Mouse (Mus musculus): ENCODE data around the gene Stoml3. TPM values are rescaled to one million over a fixed set of nuclear protein-coding genes. Genes with fewer than 3 reads are reported as not detected.

The Stoml3 gene
- polyA plus RNA-seq (2015; fragmentation: Nextera tagmentation; extraction: Ambion mirVana), result not detected in 2 replicates

DNA sequence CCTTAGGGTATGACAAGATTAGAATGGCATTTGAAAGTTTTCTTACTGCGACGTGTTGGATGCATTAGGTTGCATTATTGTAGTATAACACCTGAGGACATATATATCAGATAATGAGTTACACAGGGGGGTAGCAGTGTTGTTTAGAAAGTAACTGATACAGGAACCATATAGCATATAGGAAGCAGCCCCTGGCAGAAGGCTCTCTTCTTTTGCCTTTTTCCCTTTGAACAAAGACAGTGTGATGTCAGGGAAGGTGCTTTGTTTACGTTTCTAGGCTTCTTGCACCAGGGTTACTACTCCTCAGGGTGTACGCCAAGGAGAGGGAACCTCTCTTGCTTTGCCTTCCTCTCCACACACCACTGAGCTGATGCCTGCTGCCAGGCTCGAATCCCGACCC, at the start of gene Stoml3:
Stoml3 (plus strand) TSS at position 301 of the 400 bp plus-strand sequence.
- Histone ChIP-seq H3K9ac (replicated peaks) (no peak within 1 kb of the TSS), H3K27me3 (ENCODE audit: insufficient read depth, low read length) (no peaks in the 10 kb centered on the region), H3K4me1 (ENCODE audit: insufficient read depth) (no peaks in the 10 kb centered on the region; the same call in 1 of the 2 replicates), H3K4me2 (ENCODE audit: low read depth, low read length) (no peak within 1 kb of the TSS), H3K9me3 (ENCODE audit: low read length) (no peaks in the 10 kb centered on the region), H3K27ac (ENCODE audit: low read depth) (peak within 1 kb of the TSS; percentile 39; the same call in 1 of the 2 replicates), H3K4me3 (ENCODE audit: low read depth, low read length) (no peak within 1 kb of the TSS), H3K36me3 (replicated peaks; ENCODE audit: insufficient read depth, low read length) (no peaks in the 10 kb centered on the region)
- DNase-seq (no peak), ATAC-seq (no peak)
- TF ChIP-seq CTCF (IDR thresholded peaks at IDR 0.05; ENCODE audit: low read depth) (no peak), EP300 (IDR thresholded peaks at IDR 0.05; ENCODE audit: low read depth) (no peak)
- WGBS (ENCODE audit: insufficient replicate concordance), result 72% methylated on average over 6 of the region's 6 CpGs

DNA sequence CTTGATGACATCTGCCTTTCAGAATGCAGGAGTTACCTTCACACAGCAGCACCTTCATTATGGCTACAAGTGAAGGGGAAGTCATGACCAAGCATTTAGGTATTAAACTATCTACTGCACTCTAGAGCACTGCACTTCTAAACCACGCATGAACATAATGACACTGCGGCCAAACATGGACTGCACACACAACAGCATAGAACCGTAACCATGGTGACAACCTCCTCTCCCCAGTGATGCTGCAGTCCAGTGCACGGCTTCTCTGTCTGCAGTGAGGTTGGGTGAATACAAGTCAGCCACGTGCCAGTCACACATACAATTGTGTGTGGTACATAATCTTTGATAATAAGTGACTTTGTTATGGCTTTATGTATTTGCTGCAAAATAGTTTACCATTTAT, 42.9 kb upstream of the Stoml3 start:
- H3K9ac ChIP-seq (replicated peaks), result no peak overlapping the region
- H3K4me1 ChIP-seq (ENCODE audit: insufficient read depth), result no peaks in the 10 kb centered on the region
- no peak for TF ChIP-seq EP300 (IDR thresholded peaks at IDR 0.05; ENCODE audit: low read depth)
- TF ChIP-seq CTCF (IDR thresholded peaks at IDR 0.05; ENCODE audit: low read depth), result no peak
- 77% methylated on average over 5 of the region's 5 CpGs for WGBS (ENCODE audit: insufficient replicate concordance)
- ATAC-seq (no peak), DNase-seq (no peak)
- H3K4me2 ChIP-seq (ENCODE audit: low read depth, low read length), result no peak overlapping the region
- no peak overlapping the region for H3K27ac ChIP-seq (ENCODE audit: low read depth)
- peaks cover 15% of the 10 kb centered on the region for H3K36me3 ChIP-seq (replicated peaks; ENCODE audit: insufficient read depth, low read length)
- H3K4me3 ChIP-seq (ENCODE audit: low read depth, low read length), result no peak overlapping the region
- no peaks in the 10 kb centered on the region for H3K9me3 ChIP-seq (ENCODE audit: low read length)
- no peaks in the 10 kb centered on the region for H3K27me3 ChIP-seq (ENCODE audit: insufficient read depth, low read length)

DNA sequence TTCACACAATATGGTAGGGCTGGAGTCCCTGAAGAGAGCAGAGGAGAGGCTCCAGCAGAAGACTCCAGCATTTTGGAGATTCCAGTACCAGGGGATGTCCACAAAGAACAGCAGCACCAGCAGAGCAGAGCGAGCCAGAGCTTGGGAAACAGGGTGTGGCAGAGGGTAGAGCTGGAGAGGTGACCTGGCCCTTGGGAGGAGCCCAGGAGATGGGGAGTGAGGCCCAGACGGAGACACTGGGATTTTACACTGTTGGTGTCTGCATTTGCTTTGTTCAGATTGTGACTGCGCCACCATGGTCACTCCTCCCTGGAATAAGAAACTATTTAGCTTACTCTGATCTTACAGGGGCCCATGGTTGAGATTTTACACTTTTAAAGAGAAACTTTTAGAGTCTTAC, 41.7 kb upstream of the Stoml3 start:
- Histone ChIP-seq H3K9ac (replicated peaks) (no peak overlapping the region), H3K4me1 (ENCODE audit: insufficient read depth) (no peaks in the 10 kb centered on the region), H3K4me3 (ENCODE audit: low read depth, low read length) (no peak overlapping the region), H3K27me3 (ENCODE audit: insufficient read depth, low read length) (no peaks in the 10 kb centered on the region), H3K9me3 (ENCODE audit: low read length) (no peaks in the 10 kb centered on the region), H3K36me3 (replicated peaks; ENCODE audit: insufficient read depth, low read length) (peaks cover 28% of the 10 kb centered on the region), H3K27ac (ENCODE audit: low read depth) (no peak overlapping the region), H3K4me2 (ENCODE audit: low read depth, low read length) (no peak overlapping the region)
- TF ChIP-seq EP300 (IDR thresholded peaks at IDR 0.05; ENCODE audit: low read depth), result no peak
- TF ChIP-seq CTCF (IDR thresholded peaks at IDR 0.05; ENCODE audit: low read depth), result no peak
- DNase-seq (no peak), ATAC-seq (no peak)
- WGBS (ENCODE audit: insufficient replicate concordance), result 77% methylated on average over 3 of the region's 3 CpGs

DNA sequence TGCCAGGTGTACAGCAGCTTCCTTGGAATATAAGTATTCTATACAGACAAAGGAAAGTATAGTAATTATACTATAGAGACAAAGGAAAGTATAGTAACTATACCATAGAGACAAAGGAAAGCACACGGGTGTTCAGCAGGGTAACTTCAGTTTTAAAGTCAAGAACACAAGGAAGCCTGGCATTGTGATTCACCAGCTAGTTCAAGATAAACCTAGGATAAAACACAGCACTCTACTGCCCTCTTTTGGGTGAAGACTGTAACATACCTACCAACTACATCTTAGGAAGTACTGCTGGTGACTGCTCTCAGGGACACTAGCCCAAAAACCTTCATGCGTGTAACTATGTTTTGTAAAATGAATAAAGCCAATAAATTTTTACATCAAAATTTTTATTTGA, 40.2 kb upstream of the Stoml3 start:
- no peak for ATAC-seq

DNA sequence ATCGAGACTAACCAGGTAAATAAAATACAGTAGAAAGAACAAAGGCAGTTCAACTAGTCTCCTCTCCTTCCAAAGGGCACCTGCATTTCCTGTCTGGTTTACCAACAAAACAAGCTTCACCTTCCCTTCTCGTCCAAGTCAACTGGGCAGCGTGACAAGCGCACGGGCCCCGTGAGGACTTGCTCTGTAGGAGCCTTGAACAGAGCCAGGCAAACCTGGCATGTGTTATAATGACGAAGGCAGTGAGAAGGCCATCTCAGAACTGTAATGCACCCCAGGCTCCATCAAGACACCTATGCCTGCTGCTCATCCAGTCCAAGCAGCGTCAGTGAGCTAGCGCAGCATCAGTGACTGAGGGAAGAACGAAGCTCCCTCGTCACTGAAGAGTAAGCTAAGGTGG, 37.8 kb upstream of the Stoml3 start:
- no peak overlapping the region for H3K27ac ChIP-seq (ENCODE audit: low read depth)
- H3K36me3 ChIP-seq (replicated peaks; ENCODE audit: insufficient read depth, low read length), result peaks cover 54% of the 10 kb centered on the region

More for the DNA sequence above, 40.2 kb upstream of the Stoml3 start:
- peaks cover 35% of the 10 kb centered on the region for H3K36me3 ChIP-seq (replicated peaks; ENCODE audit: insufficient read depth, low read length)
- H3K4me3 ChIP-seq (ENCODE audit: low read depth, low read length), result no peak overlapping the region
- no peaks in the 10 kb centered on the region for H3K4me1 ChIP-seq (ENCODE audit: insufficient read depth)
- H3K27ac ChIP-seq (ENCODE audit: low read depth), result no peak overlapping the region
- no peak for TF ChIP-seq EP300 (IDR thresholded peaks at IDR 0.05; ENCODE audit: low read depth)
- peak; percentile 78 for TF ChIP-seq CTCF (IDR thresholded peaks at IDR 0.05; ENCODE audit: low read depth)
- H3K4me2 ChIP-seq (ENCODE audit: low read depth, low read length), result no peak overlapping the region
- no peaks in the 10 kb centered on the region for H3K9me3 ChIP-seq (ENCODE audit: low read length)
- no peak for DNase-seq
- no peaks in the 10 kb centered on the region for H3K27me3 ChIP-seq (ENCODE audit: insufficient read depth, low read length)
- 28% methylated on average over 2 of the region's 2 CpGs for WGBS (ENCODE audit: insufficient replicate concordance)
- no peak overlapping the region for H3K9ac ChIP-seq (replicated peaks)

DNA sequence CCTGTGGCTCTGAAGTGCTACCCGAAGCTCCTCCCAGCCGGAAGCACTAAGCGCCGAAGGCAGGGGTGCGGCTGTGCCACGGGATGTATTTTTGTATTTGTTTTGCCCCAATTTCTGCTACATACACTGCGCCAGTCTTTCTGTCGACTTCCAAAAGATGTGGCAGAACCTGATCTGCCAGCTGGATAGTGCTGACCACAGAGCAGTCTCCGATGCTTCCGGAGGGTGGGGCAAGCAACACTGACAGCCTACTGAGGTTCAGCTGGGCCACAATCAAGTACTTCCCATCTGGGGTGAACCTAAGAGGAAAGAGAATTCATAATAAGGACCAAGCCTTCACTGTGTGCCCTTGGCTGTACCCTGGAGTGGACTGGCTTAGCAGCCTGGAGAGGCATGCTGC, 36.1 kb upstream of the Stoml3 start:
- Histone ChIP-seq H3K4me1 (ENCODE audit: insufficient read depth) (peaks cover 7% of the 10 kb centered on the region; the same call in 1 of the 2 replicates), H3K27me3 (ENCODE audit: insufficient read depth, low read length) (no peaks in the 10 kb centered on the region), H3K9me3 (ENCODE audit: low read length) (no peaks in the 10 kb centered on the region), H3K36me3 (replicated peaks; ENCODE audit: insufficient read depth, low read length) (peaks cover 65% of the 10 kb centered on the region), H3K9ac (replicated peaks) (no peak overlapping the region), H3K27ac (ENCODE audit: low read depth) (no peak overlapping the region), H3K4me2 (ENCODE audit: low read depth, low read length) (no peak overlapping the region), H3K4me3 (ENCODE audit: low read depth, low read length) (no peak overlapping the region)
- no peak for ATAC-seq
- TF ChIP-seq CTCF (IDR thresholded peaks at IDR 0.05; ENCODE audit: low read depth), result no peak
- no peak for TF ChIP-seq EP300 (IDR thresholded peaks at IDR 0.05; ENCODE audit: low read depth)
- WGBS (ENCODE audit: insufficient replicate concordance), result 81% methylated on average over 10 of the region's 10 CpGs
- no peak for DNase-seq

More for the DNA sequence above, 37.8 kb upstream of the Stoml3 start:
- Histone ChIP-seq H3K4me3 (ENCODE audit: low read depth, low read length) (no peak overlapping the region), H3K4me1 (ENCODE audit: insufficient read depth) (peaks cover 7% of the 10 kb centered on the region; the same call in 1 of the 2 replicates), H3K4me2 (ENCODE audit: low read depth, low read length) (no peak overlapping the region), H3K9ac (replicated peaks) (no peak overlapping the region), H3K9me3 (ENCODE audit: low read length) (no peaks in the 10 kb centered on the region), H3K27me3 (ENCODE audit: insufficient read depth, low read length) (no peaks in the 10 kb centered on the region)
- 87% methylated on average over 11 of the region's 11 CpGs for WGBS (ENCODE audit: insufficient replicate concordance)
- TF ChIP-seq EP300 (IDR thresholded peaks at IDR 0.05; ENCODE audit: low read depth), result no peak
- no peak for TF ChIP-seq CTCF (IDR thresholded peaks at IDR 0.05; ENCODE audit: low read depth)
- no peak for DNase-seq
- ATAC-seq, result no peak

DNA sequence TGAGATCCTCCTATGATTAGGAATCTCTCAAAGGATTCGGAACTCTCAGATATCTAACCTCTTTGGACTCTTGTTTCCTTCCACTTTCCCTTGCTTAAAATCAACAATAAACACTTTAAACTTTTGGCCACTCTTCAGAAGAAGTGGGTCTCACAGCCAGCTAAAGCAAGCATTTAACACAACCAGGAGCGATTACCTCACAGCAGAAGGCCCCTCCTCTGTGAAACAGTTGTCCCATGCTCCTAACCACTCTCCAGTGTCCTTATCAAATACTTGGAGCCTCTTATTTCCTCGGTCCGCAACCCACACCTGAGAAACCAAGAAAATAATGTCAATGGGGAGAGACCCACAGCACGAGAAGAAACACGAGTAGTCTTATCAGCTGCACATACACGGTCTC, 35.1 kb upstream of the Stoml3 start:
- Histone ChIP-seq H3K4me1 (ENCODE audit: insufficient read depth) (peaks cover 7% of the 10 kb centered on the region; the same call in 1 of the 2 replicates), H3K36me3 (replicated peaks; ENCODE audit: insufficient read depth, low read length) (peaks cover 66% of the 10 kb centered on the region), H3K9me3 (ENCODE audit: low read length) (no peaks in the 10 kb centered on the region), H3K27me3 (ENCODE audit: insufficient read depth, low read length) (no peaks in the 10 kb centered on the region), H3K9ac (replicated peaks) (no peak overlapping the region), H3K4me3 (ENCODE audit: low read depth, low read length) (no peak overlapping the region), H3K4me2 (ENCODE audit: low read depth, low read length) (no peak overlapping the region), H3K27ac (ENCODE audit: low read depth) (no peak overlapping the region)
- 86% methylated on average over 7 of the region's 7 CpGs for WGBS (ENCODE audit: insufficient replicate concordance)
- no peak for TF ChIP-seq EP300 (IDR thresholded peaks at IDR 0.05; ENCODE audit: low read depth)
- no peak for TF ChIP-seq CTCF (IDR thresholded peaks at IDR 0.05; ENCODE audit: low read depth)
- ATAC-seq (no peak), DNase-seq (no peak)
